Mouse (Mus musculus): ENCODE results near the gene Olfr632. TPM values are rescaled to one million over a fixed set of nuclear protein-coding genes. Genes with fewer than 3 reads are reported as not detected.

Gene Olfr632
- polyA plus RNA-seq, 1 experiment from 2014 or later, result not detected

DNA sequence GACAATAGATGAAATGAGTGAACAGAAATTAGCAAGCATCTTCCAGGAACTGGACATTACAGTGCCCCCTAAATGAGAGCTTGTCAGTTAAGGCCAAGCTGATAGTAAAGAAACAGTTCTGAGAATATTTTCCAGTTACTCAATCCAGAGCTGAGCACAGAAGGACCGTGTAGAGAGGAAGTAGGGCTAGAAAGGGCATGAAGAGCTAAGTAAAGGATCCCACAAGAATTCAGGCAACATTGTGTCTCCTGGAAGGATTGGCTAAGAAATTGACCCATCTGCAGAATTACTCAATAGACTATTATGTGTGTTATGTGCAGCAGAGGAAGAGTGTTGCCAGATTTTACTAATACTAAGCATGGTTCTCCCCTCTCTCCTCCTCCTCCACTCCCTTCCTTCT, 37.6 kb downstream of the Olfr632 start:
- no peak overlapping the region for H3K4me3 ChIP-seq (replicated peaks)
- no peak overlapping the region for H3K27ac ChIP-seq
- H3K9me3 ChIP-seq, result no peaks in the 10 kb centered on the region
- H3K27me3 ChIP-seq, result no peaks in the 10 kb centered on the region
- 63% methylated on average over 1 of the region's 1 CpGs for WGBS
- ATAC-seq (ENCODE audit: insufficient number of reproducible peaks, insufficient read depth, low FRiP score, low TSS enrichment, low read depth), result no peak
- no peak overlapping the region for H3K4me2 ChIP-seq
- no peak overlapping the region for H3K9ac ChIP-seq (replicated peaks)
- H3K36me3 ChIP-seq, result no peaks in the 10 kb centered on the region
- no peaks in the 10 kb centered on the region for H3K4me1 ChIP-seq (replicated peaks)

Other genes with a start within 250 kb of the Olfr632 start
- gene Olfr243, start 219.7 kb upstream of the Olfr632 start, polyA plus RNA-seq (2016; fragmentation: Nextera tagmentation; extraction: Ambion mirVana), result not detected in 2 replicates
- not detected in 2 replicates for gene Olfr628, start 204.0 kb upstream of the Olfr632 start, polyA plus RNA-seq (2016; fragmentation: Nextera tagmentation; extraction: Ambion mirVana)
- not detected in 2 replicates for gene Olfr629, start 189.4 kb upstream of the Olfr632 start, polyA plus RNA-seq (2016; fragmentation: Nextera tagmentation; extraction: Ambion mirVana)
- not detected in 2 replicates for gene Olfr630, start 177.0 kb upstream of the Olfr632 start, polyA plus RNA-seq (2016; fragmentation: Nextera tagmentation; extraction: Ambion mirVana)
- gene Olfr69, start 162.8 kb upstream of the Olfr632 start, polyA plus RNA-seq (2016; fragmentation: Nextera tagmentation; extraction: Ambion mirVana), result not detected in 2 replicates
- not detected in 2 replicates for gene Olfr68, start 154.6 kb upstream of the Olfr632 start, polyA plus RNA-seq (2016; fragmentation: Nextera tagmentation; extraction: Ambion mirVana)
- not detected in 2 replicates for gene Olfr67, start 142.5 kb upstream of the Olfr632 start, polyA plus RNA-seq (2016; fragmentation: Nextera tagmentation; extraction: Ambion mirVana)
- 836 and 850 TPM in 2 replicates for gene Hbb-bt, start 120.4 kb upstream of the Olfr632 start, polyA plus RNA-seq (2016; fragmentation: Nextera tagmentation; extraction: Ambion mirVana)
- 651 and 737 TPM in 2 replicates for gene Hbb-bs, start 106.3 kb upstream of the Olfr632 start, polyA plus RNA-seq (2016; fragmentation: Nextera tagmentation; extraction: Ambion mirVana)
- gene Hbb-bh2, start 93.8 kb upstream of the Olfr632 start, polyA plus RNA-seq (2016; fragmentation: Nextera tagmentation; extraction: Ambion mirVana), result not detected in 2 replicates
- 615 and 622 TPM in 2 replicates for gene Hbb-bh1, start 91.2 kb upstream of the Olfr632 start, polyA plus RNA-seq (2016; fragmentation: Nextera tagmentation; extraction: Ambion mirVana)
- gene Hbb-y, start 81.1 kb upstream of the Olfr632 start, polyA plus RNA-seq (2016; fragmentation: Nextera tagmentation; extraction: Ambion mirVana), result 8,935 and 9,118 TPM in 2 replicates
- gene Olfr66, start 48.1 kb upstream of the Olfr632 start, polyA plus RNA-seq (2016; fragmentation: Nextera tagmentation; extraction: Ambion mirVana), result not detected in 2 replicates
- gene Olfr64, start 39.9 kb upstream of the Olfr632 start, polyA plus RNA-seq (2016; fragmentation: Nextera tagmentation; extraction: Ambion mirVana), result not detected in 2 replicates
- not detected in 2 replicates for gene Olfr65, start 30.9 kb upstream of the Olfr632 start, polyA plus RNA-seq (2016; fragmentation: Nextera tagmentation; extraction: Ambion mirVana)
- gene Olfr631, start 5.5 kb upstream of the Olfr632 start, polyA plus RNA-seq (2016; fragmentation: Nextera tagmentation; extraction: Ambion mirVana), result not detected in 2 replicates
- gene Olfr633, start 10.1 kb downstream of the Olfr632 start, polyA plus RNA-seq (2016; fragmentation: Nextera tagmentation; extraction: Ambion mirVana), result not detected in 2 replicates
- gene Olfr635, start 36.8 kb downstream of the Olfr632 start, polyA plus RNA-seq (2016; fragmentation: Nextera tagmentation; extraction: Ambion mirVana), result not detected in 2 replicates
- gene Olfr638, start 64.4 kb downstream of the Olfr632 start, polyA plus RNA-seq (2016; fragmentation: Nextera tagmentation; extraction: Ambion mirVana), result not detected in 2 replicates
- not detected in 2 replicates for gene Olfr639, start 83.0 kb downstream of the Olfr632 start, polyA plus RNA-seq (2016; fragmentation: Nextera tagmentation; extraction: Ambion mirVana)
- not detected in 2 replicates for gene Olfr640, start 91.2 kb downstream of the Olfr632 start, polyA plus RNA-seq (2016; fragmentation: Nextera tagmentation; extraction: Ambion mirVana)
- gene Olfr641, start 101.1 kb downstream of the Olfr632 start, polyA plus RNA-seq (2016; fragmentation: Nextera tagmentation; extraction: Ambion mirVana), result not detected in 2 replicates
- not detected in 2 replicates for gene Olfr642, start 118.3 kb downstream of the Olfr632 start, polyA plus RNA-seq (2016; fragmentation: Nextera tagmentation; extraction: Ambion mirVana)
- gene 4930516K23Rik, start 127.1 kb downstream of the Olfr632 start, polyA plus RNA-seq (2016; fragmentation: Nextera tagmentation; extraction: Ambion mirVana), result not detected in 2 replicates
- not detected in 2 replicates for gene Olfr644, start 137.5 kb downstream of the Olfr632 start, polyA plus RNA-seq (2016; fragmentation: Nextera tagmentation; extraction: Ambion mirVana)
- gene Olfr645, start 151.1 kb downstream of the Olfr632 start, polyA plus RNA-seq (2016; fragmentation: Nextera tagmentation; extraction: Ambion mirVana), result not detected in 2 replicates
- gene Olfr646, start 170.5 kb downstream of the Olfr632 start, polyA plus RNA-seq (2016; fragmentation: Nextera tagmentation; extraction: Ambion mirVana), result not detected in 2 replicates
- not detected in 2 replicates for gene Ubqln5, start 195.5 kb downstream of the Olfr632 start, polyA plus RNA-seq (2016; fragmentation: Nextera tagmentation; extraction: Ambion mirVana)
- not detected in 2 replicates for gene Olfr643, start 203.1 kb downstream of the Olfr632 start, polyA plus RNA-seq (2016; fragmentation: Nextera tagmentation; extraction: Ambion mirVana)
- gene Ubqln3, start 208.9 kb downstream of the Olfr632 start, polyA plus RNA-seq (2016; fragmentation: Nextera tagmentation; extraction: Ambion mirVana), result not detected in 2 replicates
- not detected in 2 replicates for gene Ubqlnl, start 216.2 kb downstream of the Olfr632 start, polyA plus RNA-seq (2016; fragmentation: Nextera tagmentation; extraction: Ambion mirVana)
- not detected in 2 replicates for gene Olfm5, start 230.5 kb downstream of the Olfr632 start, polyA plus RNA-seq (2016; fragmentation: Nextera tagmentation; extraction: Ambion mirVana)
- gene Olfr648, start 249.0 kb downstream of the Olfr632 start, polyA plus RNA-seq (2016; fragmentation: Nextera tagmentation; extraction: Ambion mirVana), result 0.23 and 0.26 TPM in 2 replicates